Mouse (Mus musculus) monocyte, adult 2 months (primary cell): Measurements from ENCODE around the gene Npas3.
"Not testable (repeated sequence)": the region's sequence is repeated elsewhere in the genome, so short reads cannot be mapped to it uniquely, and the experiment has no call there.

Experiments
- DNase-seq, 2 experiments: peaks; one replicate each; pipeline ENCODE4 v3.0.0; 2022; ENCODE audit warnings: low spot score in 2 of 2, low read depth in 1 of 2

Npas3 gene

GRCm38 (mm10) chr12:53248101-53248727 lies at the start of gene Npas3:
Npas3 (plus strand) TSS chr12:53248677.
- DNase-seq = no peak

- no peak for DNase-seq
Observed at GRCm38 (mm10) chr12:53217141-53217540, 31.3 kb upstream of the Npas3 start.

DNA sequence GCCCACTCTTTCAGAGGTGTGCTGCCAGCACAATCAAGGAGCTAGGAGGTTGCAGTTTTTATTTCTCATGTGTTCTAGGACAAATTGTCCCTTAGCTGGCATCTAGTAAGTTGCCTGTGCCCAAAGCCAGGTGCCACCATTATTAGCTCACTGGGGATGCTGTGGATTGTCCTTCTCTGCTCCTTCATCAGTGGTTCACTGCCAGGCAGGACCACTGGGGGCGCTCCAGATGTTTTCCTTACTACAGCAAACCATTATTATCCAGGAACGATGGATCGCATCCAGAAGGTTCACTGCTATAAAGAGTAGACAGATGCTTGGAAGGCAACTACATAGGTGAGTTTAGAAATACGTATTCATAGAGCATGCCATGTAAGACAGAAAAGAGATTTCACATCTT lies 25.7 kb upstream of the Npas3 start:
- no peak for DNase-seq

DNA sequence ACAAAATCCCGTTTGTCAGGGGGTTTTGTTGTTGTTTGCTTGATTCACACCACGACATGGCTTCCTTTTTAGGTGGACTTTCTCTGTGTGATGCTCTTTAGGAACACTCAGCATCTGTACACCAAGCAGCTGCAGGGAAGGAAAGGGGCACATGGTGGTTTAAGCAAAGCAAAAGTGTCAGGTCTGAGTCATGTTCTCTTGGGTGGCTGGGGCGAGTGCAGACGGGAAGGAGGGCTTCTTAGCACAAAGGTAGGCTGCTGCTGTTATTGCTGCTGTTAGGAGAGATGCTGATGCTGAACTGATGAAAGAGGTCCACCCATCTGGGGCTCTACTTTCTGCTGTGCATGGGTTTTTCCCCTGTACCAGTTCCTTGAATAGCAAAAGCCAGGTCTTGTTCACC lies 21.1 kb upstream of the Npas3 start:
- no peak for DNase-seq

DNA sequence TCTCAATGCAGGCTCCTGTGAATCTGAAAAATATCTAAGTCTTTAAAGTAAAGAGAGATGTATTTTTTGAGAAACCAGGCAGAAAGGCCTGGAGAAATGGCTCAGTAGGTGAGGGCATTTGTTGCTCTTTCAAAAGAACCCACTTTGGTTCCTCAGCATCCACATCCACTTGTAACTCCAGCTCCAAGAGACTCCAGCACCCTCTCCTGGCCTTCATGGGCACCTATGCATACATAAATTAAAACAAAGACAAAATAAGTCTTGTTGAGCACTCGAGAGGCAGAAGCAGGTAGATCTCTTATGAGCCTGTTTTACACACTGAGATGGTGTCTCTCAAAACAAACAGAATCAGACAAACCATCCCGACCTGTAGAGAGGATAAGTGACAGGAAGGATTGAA lies 19.1 kb upstream of the Npas3 start:
- DNase-seq = no peak

DNA sequence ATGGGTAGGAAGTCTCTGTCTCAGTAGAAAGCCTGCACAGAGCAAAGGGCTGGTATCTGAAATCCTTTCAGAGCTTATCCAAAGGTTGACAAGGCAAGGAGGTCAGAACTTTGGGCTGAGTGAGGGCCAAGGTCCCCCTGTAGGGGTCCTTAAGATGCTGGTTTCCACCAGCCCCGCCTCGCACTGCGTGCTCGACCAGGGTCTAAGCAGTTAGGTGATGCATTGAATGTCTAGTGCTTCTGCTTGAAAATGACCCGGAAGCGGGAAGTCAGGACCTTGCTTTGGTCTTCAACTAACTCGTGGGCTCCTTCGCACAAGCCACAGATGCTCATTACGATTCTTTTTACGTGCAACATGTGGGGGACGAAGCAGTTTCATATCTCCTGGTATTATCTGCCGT lies 2.3 kb upstream of the Npas3 start:
- no peak for DNase-seq

- DNase-seq = no peak
Observed at GRCm38 (mm10) chr12:53246581-53247490, 1.6 kb upstream of the Npas3 start.

DNA sequence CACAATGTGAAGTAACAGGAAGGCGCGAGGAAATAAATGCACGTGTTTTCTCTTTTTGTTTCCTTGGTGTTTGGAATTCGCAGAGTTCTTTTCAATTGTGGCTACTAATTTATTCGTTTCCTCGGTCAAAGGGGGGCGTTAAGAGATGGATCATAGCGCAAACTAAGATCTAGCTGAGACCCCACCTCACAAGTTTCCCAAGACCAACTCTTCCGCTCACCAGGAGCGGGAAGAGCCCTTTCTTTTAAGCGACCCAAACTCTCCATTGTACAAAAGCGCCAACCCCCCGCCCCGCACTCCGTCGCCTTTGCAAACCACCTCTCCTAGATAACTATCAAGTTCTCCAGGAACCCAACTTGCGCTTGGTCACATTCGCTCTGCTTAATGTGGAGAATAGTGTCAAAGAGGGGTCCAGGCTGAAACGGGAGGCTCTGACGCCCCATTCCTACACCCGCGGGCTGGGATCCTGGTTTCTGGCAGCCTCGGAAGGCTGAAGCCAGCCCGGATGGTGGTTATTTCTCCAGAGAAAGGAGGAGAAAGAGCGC lies 914 bp upstream of the Npas3 start:
- DNase-seq = no peak

DNA sequence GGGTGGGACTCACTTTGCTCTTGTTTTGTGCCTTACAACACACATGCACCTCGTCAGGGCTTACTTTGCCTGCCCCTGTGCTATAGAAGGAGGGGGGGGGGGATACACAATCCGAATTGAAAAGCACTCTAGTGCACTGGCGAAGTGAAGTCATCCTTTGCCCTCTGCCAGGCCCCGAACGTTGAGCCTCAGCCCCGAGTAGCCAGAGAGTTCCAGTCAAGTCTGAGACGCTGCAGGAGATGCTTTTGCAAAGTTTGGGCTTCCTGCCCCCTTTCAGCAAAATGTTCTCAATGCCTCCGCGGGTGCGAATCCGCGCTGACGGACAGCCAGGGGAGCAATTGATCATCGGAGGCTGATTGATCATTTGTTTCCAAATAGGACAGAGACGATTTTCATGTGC lies 319 bp downstream of the Npas3 start:
- DNase-seq = no peak

DNA sequence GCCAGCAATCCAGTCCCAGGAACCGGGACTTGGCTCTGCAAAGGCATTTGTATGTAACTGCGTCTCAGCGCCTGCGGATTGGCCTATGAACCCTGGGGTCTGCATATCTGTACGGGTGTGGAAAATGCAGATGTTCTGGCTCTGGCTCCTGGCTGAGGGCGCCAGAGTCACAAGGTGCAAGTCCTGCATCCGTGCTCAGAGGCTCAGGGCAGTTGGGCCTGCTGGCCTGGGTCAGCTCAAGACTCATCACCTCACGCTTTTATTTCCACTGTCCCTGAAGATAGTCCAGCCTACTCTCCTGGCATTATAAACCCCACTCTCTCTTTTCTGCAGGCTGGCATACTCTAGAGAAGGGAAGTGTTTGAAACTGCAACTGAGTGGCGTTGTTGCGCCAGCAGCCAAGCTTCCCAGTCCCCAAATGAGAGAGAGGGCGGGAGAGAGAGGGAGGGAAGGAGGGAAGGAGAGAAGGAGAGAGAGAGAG lies 3.3 kb downstream of the Npas3 start:
- DNase-seq = no peak

GRCm38 (mm10) chr12:53252213-53252571 lies 3.7 kb downstream of the Npas3 start:
- DNase-seq = no peak

DNA sequence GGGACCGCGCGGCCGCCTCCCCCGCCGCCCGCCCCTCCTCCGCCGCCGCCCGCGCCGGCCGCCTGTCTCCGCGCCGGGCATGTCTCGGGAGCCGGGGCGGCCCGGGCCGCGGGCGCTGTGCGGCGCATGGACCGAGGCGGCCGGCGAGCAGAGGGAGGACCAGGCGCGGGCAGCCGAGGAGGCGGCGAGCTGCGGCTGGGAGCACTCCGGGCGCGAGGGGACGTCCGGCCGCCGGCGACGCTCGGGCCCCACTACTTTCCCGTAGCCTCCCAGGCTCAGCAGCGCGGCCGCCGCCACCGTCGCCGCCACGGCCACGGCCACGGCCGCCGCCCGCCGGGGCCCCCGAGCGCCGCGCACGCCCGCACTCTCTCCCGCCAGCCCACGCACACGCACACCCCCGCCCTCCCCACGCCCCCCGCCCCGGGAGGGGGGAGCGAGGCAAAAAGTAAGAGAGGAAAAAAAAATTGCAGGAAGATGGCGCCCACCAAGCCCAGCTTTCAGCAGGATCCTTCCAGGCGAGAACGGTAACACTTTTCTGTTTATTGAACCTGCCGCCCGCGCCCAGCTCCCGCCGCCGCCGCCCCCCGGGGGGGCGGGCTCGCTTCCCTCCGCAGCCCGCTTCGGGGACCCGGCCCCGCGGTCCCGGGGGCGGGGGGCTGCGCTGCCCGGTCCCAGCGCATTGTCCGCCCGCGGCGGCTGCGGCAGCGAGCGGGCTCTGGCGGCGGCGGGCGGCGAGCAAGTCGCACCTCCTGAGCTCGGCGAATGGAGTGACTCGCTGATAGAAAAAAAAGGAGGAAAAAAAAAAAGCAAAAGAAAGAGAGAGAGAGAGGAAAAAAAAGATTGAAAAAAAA lies 4.3 kb downstream of the Npas3 start:
- no peak for DNase-seq

GRCm38 (mm10) chr12:53253461-53254159 lies 5.1 kb downstream of the Npas3 start:
- no peak for DNase-seq

DNA sequence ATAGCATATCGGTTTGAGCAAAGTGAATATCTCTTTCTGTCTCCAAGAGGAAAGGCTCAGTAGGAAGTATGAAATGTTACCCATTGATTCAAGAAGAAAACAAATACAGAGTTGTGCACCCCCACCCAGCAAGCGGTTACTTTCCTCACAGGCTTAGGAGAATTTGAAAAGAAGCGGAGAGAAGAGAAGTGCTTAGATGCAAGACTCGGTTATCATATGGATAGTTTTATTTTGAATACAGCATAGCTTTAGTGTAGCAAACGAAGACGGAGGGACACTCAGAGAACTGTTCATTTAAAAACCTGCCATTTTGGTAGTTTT lies 5.6 kb downstream of the Npas3 start:
- DNase-seq = no peak

GRCm38 (mm10) chr12:53274502-53274901 lies 26.0 kb downstream of the Npas3 start:
- DNase-seq = not testable (repeated sequence)

DNA sequence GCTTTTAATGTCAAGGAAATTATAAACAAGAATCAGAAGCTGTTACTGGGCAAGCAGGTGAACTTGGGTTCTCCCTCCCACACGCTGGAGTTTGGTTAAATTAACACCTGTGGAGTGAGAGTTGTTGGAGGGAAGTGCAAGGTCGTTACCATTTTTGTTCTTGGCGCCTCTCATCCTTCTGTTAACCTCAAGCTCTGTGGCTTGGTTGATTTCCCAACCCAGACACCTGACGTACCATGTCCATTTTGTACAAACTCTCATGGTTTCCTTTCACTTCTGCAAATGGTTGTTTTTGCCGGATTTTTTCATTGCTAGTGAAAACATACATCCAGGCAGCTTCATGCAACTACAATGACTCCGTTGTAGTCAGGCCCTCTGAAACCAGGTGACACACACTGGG lies 28.9 kb downstream of the Npas3 start:
- no peak for DNase-seq

DNA sequence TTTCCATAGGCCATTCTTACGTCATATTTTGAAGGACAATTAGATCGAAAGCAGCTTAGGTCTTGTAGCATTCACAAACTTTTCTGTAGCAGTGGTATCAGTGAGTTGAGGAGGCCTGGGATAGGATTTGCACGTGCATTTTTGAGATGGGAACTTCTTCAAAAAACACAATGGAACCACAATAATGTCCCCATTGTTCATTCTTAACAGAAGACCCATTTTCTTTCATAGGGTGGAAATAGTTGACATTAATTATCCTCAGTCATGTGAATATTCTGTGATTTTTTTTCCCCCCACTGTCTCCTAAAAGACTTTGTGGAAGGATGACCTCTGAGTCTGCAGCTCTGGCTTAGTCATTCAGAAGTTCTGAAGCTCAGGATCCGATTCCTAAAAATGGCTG lies 41.9 kb downstream of the Npas3 start:
- DNase-seq = no peak

- DNase-seq = no peak
Observed at GRCm38 (mm10) chr12:53290846-53291245, 42.4 kb downstream of the Npas3 start.

- no peak for DNase-seq
Observed at GRCm38 (mm10) chr12:53292010-53292409, 43.5 kb downstream of the Npas3 start.

- DNase-seq = no peak
Observed at GRCm38 (mm10) chr12:53292508-53293300, 44.2 kb downstream of the Npas3 start.
